Mouse (Mus musculus): ENCODE data around the gene Fam241a.
A peak's percentile ranks its signal among the peaks of the same experiment; 100 is the strongest.

The Fam241a gene

DNA sequence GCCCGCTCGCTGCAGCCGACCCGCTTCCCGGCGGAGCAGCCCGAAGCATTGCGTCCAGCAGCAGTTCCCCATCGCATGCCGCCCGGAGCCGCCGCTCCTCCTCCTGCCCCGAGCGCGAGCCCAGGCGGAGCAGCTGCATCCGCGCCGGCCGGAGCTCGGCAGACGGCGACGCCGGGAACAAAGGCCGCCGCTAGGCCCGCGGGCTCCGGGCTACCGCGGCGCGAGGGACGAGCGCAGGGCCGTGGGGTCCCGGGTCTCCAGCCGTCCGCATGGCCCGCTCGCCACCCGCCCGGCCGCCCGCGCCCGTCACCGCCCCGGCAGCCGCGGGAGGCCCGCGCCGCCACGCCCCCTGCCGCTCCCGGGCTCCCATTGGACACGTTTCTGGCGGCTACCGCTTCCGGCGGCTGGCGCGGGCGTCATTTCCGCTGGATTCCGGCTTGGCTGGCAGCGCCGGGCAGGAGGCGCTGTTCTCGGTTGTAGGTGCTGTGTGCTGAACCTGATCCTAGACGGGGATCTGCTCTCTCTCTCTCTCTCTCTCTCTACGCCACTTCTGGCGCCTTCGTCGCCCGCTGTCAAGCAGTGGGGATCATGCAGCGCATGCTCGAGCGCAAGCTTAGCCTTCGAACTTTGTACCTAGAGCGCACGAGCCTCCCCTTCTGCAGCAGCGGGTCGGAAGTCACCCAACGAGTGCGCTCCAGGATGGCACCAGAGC is 58.8 kb downstream of the Fam241a start, which contains the start of gene Ap1ar:
Ap1ar (minus strand) TSS at position 370 of the 712 bp plus-strand sequence.
- DNase-seq (ENCODE audit: low read depth, low spot score): peak; percentile 81

DNA sequence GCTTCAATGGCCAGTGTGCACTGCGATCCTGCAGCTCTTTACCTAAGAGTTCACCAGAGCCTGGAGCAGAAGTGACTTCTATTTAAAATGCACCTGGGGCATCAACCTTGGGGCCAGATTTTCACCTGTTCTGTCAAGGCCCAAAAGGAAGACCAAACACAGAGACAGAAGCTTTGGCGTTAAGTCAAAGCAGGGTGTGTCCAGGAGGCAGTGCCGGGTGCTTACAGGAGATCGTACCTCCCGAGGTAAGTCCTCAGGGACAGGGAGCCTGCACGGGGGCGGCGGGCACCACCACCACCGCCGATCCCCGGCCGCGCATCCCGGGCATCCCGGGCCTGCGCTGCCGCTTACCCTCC is 59.3 kb downstream of the Fam241a start:
- DNase-seq (ENCODE audit: low read depth, low spot score): no peak

DNA sequence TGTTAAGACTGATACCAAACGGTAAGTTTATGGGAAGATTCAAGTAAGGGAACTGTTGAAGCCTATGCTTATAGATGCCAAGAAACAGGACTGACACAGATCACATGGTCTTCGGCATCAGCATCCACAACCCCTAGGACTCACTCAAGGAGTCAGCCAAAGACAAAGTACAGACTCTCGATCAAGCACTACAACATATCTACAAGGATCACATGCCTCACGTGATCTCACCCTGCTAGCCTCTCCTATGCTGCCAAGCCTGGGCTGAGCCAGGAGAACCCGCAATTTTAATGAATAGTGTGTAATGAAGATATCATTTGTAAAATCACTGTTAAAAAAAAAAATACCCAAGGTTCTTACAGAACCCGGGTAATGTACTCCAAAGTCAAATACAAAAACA is 60.5 kb downstream of the Fam241a start:
- DNase-seq (ENCODE audit: low read depth, low spot score): no peak

DNA sequence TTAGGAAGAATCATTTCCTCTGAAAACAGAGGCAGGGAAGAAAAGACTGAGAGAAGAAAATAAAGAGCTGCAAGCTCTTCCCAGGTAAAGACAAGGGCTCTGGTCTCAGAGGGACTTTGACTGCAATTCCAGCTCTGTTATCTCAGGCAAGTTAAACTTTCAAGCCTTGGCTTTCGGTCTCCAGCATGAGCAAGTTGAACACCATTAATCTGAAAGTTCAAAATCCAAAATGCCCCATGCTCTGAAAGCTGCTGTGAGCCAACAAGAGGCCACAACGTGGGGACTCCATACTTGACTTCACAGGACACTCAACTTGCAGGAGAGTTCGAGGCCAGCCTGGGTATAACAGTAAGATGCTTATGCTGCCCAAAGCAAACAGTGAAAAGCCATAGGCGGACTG is 62.1 kb downstream of the Fam241a start:
- DNase-seq (ENCODE audit: low read depth, low spot score): no peak

DNA sequence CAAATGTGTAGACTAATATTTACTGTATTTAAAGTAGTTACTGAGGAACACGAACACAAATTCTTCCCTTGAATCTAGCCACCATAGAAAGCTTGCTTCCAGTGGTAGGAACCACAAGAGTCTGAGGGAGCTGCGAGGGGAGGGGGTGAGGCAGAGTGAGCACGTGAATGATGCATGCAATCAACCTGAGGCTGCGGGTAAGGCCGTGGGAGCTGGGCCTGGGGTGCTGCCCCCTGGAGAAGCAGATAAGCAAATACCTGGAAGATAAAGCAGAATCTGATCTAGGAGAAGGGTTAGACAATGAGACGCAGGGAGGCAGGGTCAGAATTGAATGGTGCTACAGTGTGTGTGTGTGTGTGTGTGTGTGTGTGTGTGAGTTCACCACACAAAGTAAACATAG is 65.0 kb downstream of the Fam241a start:
- no peak for DNase-seq (ENCODE audit: low read depth, low spot score)

DNA sequence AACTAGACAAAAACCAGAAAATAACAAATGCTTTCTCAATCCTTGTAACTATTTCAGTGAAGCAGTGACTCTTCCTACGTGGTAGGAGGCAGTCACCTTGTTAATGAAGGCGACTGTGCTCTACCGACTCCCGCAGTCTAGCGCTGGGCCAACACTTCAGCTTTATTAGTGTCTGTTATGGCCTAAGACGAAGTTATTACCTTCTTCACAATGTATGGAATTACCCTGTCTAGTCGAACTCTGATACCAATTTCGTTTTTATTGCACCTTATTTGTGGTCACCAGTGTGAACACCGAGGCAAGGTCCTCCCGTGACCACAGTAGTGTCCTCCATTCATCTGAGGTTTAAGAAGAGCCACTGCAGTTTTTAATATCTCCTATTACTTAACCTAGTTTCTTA is 65.9 kb downstream of the Fam241a start:
- DNase-seq (ENCODE audit: low read depth, low spot score): no peak

GRCm38 (mm10) chr3:127827123-127827522 is 69.0 kb downstream of the Fam241a start:
- no peak for DNase-seq (ENCODE audit: low read depth, low spot score)

DNA sequence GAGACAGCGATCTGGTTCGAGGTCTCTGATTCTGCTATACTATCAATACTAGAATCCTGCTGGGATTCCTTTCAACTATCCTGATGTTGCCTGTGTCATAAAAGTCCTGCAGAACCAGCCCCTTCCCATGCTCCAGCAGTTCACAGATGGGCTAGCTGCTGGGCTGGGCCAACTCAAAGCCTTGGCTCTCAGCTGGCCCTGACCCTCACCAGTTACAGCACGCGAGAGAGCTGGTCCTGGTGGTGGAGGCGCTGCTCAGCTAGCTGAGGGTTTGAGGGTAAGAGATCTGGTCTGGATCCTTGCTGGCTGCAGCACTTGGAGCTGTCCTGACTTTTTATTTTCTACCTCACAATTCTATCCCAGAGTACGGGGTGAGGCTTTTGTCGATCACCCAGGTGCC is 69.6 kb downstream of the Fam241a start:
- DNase-seq (ENCODE audit: low read depth, low spot score): no peak

GRCm38 (mm10) chr3:127823886-127824863 is 71.9 kb downstream of the Fam241a start:
- no peak for DNase-seq (ENCODE audit: low read depth, low spot score)

DNA sequence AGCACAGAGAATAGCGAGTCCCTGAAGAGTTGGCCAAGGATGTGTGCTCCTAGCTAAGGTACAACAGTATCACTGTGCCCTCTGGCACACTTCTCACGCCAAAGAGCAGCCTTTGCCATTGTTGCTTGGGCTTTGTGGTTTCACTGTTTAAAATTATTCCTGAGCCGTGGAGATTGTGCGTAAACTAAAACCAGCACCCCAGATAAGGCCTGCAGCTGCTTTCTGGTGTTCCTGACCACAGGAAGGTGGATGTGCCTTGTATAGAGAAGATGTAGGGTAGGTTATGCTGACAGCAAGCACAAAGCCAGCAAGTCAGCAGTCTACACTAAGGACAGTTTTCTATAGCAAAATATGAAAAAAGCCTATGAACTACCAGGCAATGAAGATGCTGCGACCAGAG is 74.9 kb downstream of the Fam241a start:
- DNase-seq (ENCODE audit: low read depth, low spot score): no peak

- DNase-seq (ENCODE audit: low read depth, low spot score): no peak
These were observed 75.7 kb downstream of the Fam241a start for GRCm38 (mm10) chr3:127820400-127820799.
